Mouse (Mus musculus) kidney, adult 18-20 months (tissue): ENCODE measurements around the gene Sla2.
"Not testable (repeated sequence)": the region's sequence is repeated elsewhere in the genome, so short reads cannot be mapped to it uniquely, and the experiment has no call there.

Experiments
- DNase-seq: peaks from one replicate; pipeline ENCODE4 v3.0.0; 2021

The Sla2 gene

GRCm38 (mm10) chr2:156838839-156839238 is 48.2 kb downstream of the Sla2 start:
- DNase-seq, result no peak

GRCm38 (mm10) chr2:156834336-156834735 is 52.7 kb downstream of the Sla2 start:
- no peak for DNase-seq

GRCm38 (mm10) chr2:156825128-156825527 is 61.9 kb downstream of the Sla2 start:
- DNase-seq, result not testable (repeated sequence)
